Mouse (Mus musculus) liver, embryonic 14.5 days (tissue): ENCODE results near the gene Anks1.

ENCODE experiments used
- CTCF ChIP-seq: IDR thresholded peaks from 2 replicates; pipeline ENCODE4 v1.5.1; 2016; ENCODE audit warnings: antibody characterized with exemption, low read depth, control low read depth
- EP300 ChIP-seq: IDR thresholded peaks from 2 replicates; pipeline ENCODE4 v1.6.1; 2016; ENCODE audit warnings: antibody characterized with exemption, low read depth

DNA sequence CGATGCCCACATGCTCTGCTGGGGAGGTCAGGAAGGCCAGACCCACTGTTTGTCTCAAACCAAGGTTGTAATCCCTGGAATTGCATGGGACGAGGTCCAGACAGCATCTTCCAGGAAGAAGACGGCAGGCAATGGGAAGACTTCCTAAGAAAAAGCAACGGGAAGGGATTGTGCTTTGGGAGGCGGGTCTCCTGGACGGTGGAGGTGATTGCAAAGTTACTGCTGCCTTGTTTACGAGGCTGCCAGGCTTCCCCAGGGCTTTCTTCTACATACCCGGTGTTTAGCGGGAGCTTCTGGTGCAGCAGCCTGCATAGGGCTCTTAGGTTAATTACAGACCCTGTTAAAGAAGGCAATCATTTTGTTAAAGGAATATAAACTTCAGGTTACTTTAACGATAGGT is 119.1 kb downstream of the Anks1 start:
- no peak for TF ChIP-seq CTCF
- TF ChIP-seq EP300 = no peak
